Mouse (Mus musculus) thymus, postnatal 14 days (tissue): ENCODE measurements around the gene Osbp2.

Source experiments
- DNase-seq: peaks from one replicate; pipeline ENCODE4 v3.0.0; 2021

The Osbp2 gene

GRCm38 (mm10) chr11:3753897-3754296, 109.8 kb downstream of the Osbp2 start:
- DNase-seq, result no peak

DNA sequence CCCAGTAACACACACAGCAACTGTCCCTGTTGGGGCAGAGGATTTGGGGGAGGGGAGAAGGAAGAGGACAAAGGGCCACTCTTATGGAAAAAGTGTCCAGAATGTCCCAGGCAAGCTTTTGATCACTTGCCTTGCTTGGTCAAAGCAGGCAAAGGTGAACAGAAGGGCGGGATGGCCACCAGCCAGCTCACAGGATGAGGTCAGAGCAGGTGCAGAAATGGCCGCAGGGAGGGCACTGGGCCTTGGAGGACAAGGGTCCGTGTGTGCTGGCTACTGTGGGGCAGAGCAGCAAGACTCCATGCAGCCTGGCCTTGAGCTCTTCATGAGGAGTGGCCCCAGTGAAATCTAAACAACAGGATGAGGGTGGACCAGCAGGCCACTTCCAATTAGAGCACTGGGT, 110.9 kb downstream of the Osbp2 start:
- DNase-seq, result no peak

DNA sequence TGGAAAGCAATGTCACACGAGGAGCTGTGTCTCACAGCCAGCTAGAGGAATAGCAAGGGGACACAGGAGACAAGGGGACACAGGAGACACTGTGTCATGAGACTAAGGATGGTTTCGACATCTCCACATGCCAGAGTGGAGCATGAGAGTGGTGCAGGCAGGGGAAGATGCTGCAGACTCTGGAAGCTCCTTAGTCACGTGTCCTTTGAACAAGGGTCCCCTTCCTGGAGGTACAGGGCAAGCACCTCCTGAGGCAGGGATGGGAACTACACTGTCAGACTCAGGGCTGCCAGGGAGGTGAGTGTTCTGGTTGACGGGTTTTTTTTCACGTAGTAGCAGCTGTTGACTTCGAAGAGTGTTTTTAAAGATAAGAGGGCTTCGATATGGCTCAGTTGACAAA, 113.9 kb downstream of the Osbp2 start:
- no peak for DNase-seq

DNA sequence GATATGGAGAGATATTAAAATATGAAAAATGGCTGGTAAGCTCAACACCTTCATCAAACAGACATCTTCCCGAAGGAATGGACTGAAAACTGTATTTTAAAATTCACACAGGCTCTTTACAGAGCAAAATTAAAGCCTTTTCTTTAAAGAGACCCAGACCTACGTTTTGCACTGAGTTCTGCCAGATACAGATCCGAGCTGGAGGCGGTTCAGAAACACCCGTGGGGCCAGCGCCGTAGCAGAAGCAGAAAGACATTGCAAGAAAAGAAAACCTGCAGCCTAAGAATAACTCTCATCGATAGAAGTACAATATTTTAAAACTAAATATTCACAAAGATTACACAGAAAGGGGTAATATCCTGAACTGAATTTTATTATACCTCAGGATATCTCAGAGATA, 121.3 kb downstream of the Osbp2 start:
- DNase-seq, result no peak

- DNase-seq, result no peak
Observed at GRCm38 (mm10) chr11:3741183-3741582, 122.5 kb downstream of the Osbp2 start.

DNA sequence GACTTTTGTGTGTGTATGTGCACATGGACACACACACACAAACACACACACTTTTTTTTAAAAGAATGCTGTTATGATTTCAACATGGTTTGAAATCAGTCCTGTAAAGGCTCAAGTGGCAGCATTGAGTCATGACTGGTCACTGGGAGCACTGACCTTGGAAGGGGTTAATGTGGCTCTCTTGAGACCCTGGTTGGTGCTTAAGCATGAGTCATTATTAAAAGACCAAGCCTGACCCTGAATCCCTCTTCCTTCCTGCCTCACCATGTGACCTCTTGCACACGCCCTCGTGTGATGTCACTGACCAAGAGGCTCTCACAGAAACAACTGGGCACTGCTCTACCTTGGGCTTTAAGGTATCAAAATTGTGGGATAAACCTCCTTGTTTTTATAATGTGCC, 124.9 kb downstream of the Osbp2 start:
- DNase-seq, result no peak

- DNase-seq, result no peak
Observed at GRCm38 (mm10) chr11:3735715-3736114, 128.0 kb downstream of the Osbp2 start.

- DNase-seq, result no peak
Observed at GRCm38 (mm10) chr11:3733933-3734636, 129.6 kb downstream of the Osbp2 start.

- DNase-seq, result no peak
Observed at GRCm38 (mm10) chr11:3731469-3731868, 132.2 kb downstream of the Osbp2 start.

- DNase-seq, result no peak
Observed at GRCm38 (mm10) chr11:3727438-3728105, 136.1 kb downstream of the Osbp2 start.

GRCm38 (mm10) chr11:3725331-3726054, 138.2 kb downstream of the Osbp2 start:
- no peak for DNase-seq

DNA sequence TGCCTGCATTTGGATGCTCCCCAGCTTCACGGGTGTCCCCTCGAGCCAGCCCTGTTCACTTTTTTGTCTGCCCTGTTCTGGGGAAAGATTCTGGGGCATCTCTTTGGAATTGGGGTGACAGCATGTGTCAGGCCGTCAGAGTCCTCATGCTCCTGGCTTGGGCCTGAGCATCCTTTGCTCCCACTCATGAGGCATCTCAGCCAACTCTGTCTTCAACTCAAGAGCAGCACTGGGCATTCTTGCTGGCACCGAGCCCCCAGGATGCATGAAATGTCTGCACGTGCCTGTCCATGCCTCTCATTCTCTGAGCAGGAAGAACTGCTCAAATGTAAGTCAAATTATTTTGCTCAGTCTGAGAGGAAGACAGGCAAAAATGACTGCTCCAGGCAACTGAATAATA, 139.0 kb downstream of the Osbp2 start:
- DNase-seq, result no peak

- DNase-seq, result no peak
Observed at GRCm38 (mm10) chr11:3723910-3724309, 139.8 kb downstream of the Osbp2 start.

DNA sequence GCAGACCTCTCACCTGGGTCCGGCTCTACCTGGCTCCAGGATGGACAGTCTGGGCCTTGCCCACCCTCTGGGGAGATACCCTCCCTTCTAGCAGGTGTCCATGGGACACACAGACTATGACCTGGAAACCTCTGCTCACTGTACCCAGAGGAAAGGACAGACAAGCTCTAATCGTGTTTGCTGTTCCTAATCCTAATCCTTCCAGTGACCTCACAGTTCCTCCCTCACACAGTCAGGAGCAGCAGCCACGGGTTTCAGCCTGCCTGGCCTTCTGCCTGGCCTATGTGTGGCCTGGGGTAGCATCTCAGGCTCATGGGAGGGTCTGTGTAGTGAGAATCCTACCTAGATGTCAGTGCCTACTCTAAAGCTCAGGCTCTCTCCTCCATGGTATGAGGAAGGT, 140.8 kb downstream of the Osbp2 start:
- no peak for DNase-seq

DNA sequence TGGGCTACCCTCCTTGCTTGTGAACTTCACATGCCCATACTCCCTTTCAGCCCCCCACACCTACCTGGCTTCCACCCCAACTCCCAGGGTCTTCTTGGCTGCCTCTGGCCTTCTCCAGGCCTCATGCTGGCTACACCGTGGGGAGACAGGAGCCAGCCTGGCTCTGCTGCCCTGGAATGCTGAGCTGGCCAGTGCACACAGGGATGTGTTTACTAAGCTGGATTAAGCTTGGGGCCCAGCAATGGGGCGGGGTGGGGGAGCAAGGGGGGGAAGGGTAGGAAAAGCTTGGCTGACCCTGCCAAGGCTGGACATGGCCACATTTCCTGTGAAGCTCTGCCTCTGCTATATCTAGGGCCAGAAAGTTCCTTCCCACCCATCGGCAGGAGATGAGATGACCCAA, 141.7 kb downstream of the Osbp2 start:
- no peak for DNase-seq

GRCm38 (mm10) chr11:3716662-3717061, 147.0 kb downstream of the Osbp2 start:
- DNase-seq, result no peak

DNA sequence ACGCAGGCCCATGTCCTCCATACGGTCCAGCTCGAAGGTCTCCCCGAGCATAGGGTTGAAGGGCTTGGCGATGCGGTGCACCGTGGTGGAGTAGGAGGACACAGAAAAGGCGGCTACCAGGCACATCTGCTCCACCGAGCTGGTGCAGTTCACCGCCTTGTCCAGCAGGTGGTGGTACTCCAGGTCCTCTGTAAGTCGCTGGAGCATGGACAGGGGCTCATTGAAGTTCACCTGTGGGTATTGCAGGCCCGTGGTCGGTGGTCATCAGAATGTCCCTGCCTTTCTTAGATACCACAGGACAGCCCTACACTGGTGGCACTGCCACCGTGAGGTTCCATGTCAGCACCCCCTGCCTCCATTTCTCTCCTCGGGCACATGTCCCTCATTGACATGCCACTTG, 149.2 kb downstream of the Osbp2 start:
- DNase-seq, result peak; percentile 57

DNA sequence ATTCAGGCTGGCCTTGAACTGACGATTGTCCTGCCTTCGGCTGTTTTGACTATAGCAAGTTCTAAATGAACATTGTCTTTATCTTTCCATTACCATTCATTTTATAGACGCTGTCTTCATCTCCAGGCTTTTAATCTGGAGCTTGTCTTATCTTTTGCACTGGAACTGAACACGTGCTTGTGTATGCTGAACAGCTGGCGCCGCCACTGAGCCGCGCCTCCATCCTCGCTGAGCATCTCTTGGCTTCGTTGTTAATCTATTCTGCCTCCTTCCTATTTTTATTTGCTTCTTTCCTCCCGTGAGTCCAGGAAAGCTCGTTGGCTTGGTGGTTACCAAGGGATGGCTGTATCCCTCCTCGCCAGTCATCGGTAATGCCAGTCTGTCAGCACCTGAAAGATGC, 153.5 kb downstream of the Osbp2 start:
- no peak for DNase-seq

GRCm38 (mm10) chr11:3707057-3707456, 156.6 kb downstream of the Osbp2 start:
- no peak for DNase-seq

- no peak for DNase-seq
Observed at GRCm38 (mm10) chr11:3704404-3704803, 159.3 kb downstream of the Osbp2 start.

GRCm38 (mm10) chr11:3703089-3703992, 160.4 kb downstream of the Osbp2 start:
- DNase-seq, result no peak

DNA sequence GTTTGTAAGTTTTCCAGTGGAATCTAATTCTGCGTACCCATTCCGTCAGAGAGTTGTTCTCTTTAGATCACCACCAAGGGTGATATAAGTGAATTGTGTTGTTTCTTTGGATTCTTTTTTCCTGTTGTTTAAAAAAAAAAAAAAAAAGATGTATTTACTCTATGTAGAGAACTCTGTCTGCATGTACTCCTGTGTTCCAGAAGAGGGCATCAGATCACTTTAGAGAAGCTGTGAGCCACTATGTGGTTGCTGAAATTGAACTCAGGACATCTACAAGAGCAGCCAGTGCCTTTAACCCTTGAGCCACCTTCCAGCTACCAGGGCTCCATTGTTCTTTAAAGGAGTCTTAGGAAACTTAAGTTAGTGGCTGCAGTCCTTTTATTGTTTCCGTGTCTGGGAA, 166.3 kb downstream of the Osbp2 start:
- DNase-seq, result no peak

- DNase-seq, result no peak
Observed at GRCm38 (mm10) chr11:3696086-3696616, 167.6 kb downstream of the Osbp2 start.
